Mouse (Mus musculus): ENCODE data around the gene Caly. TPM values are rescaled to one million over a fixed set of nuclear protein-coding genes. Genes with fewer than 3 reads are reported as not detected.

Caly gene
- 0.83 and 1.0 TPM in 2 replicates for polyA plus RNA-seq (2012; rRNA removed)

DNA sequence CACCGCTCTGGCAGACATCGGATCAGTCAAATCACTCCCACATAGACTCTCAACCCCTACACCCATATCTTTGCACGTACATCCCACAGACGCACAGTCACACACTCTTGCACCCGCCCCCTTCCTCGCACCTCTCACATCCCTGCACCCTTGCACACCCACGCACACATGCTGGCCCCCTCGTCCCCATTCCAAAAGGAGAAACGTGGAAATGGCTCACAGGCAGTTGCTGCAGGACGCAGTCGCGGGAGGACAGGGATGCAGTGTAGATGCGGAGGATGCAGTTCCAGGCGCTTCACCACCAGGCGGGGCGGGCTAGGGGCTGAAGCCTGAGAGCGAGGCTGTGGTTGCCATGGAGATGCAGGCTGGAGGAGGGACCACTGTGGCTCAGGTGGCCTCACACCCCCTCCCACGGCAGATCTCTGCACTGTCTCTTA lies at the start of gene Caly:
Caly (minus strand) TSS at position 307 of the 437 bp plus-strand sequence.
- no peak for DNase-seq (ENCODE audit: low spot score)

DNA sequence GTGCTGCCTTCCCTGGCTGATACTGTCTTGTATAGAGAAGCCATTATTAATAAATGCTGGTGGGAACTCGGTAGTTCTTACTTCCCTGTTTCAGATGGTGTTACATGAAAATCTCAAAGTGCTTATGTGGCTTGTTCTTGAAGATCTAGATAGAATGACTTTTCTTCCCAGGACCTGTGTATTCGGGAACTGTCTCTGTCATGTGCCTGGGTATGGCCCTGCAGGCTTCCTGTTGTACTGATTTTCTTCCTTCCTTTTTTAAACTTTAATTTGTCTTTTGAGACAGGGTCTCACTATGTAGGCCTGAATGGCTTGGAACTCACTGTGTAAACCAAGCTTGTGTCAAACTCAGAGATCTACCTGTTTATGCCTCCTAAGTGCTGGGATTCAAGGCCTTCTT lies 45.6 kb upstream of the Caly start:
- no peak for DNase-seq (ENCODE audit: low spot score)

DNA sequence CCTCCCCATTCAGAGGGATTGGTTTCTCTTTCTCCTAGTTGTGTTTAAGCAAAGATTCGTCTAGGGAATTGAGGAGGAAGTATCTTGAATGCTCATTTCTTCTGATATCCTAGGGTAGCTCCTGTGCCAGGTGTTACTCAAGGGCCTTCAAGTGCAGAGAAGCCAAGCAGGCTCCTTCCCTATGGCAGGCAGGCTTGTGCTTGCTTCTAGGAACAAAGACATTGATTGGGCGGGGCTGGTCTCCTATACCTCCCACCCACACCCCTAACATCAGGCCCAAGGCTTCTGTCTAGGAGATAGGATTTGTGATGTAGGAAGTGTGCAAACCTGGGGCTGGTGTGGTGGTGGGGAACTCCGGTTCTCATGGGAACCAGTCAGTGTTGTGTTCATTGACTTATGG lies 44.6 kb upstream of the Caly start:
- DNase-seq (ENCODE audit: low spot score) = no peak

DNA sequence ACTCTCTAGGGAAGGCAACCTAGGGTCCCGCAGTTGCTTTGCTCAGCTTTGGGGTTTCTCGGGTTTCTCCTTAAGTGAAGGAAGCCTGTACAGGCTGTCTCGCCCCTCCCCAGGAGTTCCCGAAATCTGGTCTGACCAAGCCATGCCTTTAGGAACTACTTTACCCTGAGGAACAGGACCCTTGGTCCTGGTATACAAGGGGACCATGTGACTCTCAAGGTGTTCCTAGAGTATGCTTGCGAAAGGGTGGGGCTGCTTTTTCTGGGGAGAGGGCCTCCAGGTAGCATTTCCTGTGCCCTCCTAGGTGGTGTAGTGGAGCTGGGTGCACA lies 43.6 kb upstream of the Caly start:
- DNase-seq (ENCODE audit: low spot score) = no peak

DNA sequence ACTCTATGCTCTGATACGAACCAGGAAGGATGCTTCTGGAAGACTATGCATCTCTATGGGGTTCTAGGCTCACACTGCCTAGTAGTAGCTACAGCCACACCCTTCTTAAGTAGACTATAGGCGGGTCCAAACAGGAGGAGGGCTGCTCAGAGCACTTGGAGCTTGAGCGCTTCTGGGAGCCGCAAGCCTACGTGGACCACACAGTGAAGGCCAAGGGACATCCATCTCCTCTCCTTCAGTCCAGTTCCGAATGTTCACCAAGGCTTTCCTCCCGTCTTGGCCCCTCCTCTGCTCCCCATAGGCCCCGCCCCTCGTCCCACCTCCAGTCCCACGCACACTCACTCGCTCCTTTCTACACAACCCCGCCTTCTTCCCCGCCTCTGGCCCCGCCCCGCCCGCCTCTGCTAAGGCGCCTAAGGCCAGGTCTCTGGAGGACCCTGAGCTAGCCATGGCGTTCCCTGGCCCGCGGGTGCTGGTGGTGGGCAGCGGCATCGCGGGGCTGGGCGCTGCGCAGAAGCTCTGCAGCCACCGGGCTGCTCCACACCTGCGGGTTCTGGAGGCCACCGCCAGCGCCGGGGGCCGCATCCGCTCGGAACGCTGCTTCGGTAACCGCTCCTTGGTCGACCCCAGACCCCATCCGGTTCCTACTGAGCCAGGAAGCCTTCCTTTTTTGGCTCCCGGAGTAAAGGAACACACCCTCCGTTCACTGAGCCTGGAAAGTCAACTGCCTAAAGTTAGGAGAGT lies 43.1 kb upstream of the Caly start:
- DNase-seq (ENCODE audit: low spot score) = peak; percentile 74

DNA sequence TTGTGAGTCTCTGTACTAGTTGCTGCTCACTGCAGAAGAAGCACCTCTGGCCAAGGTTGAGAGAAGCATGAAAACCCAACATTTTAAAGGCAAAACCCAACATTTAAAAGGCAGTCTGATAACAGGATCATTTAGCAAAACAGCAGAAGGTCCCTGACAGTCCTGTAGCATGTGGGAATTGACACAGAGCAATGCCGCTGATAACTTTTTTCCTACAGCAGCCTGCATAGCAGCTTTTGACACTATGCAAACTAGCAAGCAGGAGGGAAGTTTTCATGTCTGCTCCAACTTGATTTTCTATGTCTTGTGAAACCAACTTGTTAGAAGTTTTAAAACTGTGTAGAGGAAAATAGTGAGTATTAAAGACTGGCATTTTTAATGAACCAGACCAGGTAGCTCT lies 42.0 kb upstream of the Caly start:
- DNase-seq (ENCODE audit: low spot score) = no peak

DNA sequence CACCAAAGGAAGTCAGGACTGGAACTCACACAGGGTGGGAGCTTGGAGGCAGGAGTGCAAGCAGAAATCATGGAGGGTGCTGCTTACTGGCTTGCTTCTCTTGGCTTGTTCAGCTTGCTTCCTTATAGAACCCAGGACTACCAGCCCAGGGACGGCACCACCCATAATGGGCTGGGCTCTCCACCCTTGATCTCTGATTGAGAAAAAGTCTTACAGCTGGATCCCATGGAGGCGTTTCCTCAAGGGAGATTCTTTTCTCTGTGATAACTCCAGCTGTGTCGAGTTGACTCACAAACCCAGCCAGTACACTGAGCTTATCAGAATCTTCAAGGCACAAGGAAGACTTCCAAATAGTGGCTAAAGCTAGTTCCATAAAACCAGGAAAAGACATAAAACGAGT lies 40.4 kb upstream of the Caly start:
- no peak for DNase-seq (ENCODE audit: low spot score)

DNA sequence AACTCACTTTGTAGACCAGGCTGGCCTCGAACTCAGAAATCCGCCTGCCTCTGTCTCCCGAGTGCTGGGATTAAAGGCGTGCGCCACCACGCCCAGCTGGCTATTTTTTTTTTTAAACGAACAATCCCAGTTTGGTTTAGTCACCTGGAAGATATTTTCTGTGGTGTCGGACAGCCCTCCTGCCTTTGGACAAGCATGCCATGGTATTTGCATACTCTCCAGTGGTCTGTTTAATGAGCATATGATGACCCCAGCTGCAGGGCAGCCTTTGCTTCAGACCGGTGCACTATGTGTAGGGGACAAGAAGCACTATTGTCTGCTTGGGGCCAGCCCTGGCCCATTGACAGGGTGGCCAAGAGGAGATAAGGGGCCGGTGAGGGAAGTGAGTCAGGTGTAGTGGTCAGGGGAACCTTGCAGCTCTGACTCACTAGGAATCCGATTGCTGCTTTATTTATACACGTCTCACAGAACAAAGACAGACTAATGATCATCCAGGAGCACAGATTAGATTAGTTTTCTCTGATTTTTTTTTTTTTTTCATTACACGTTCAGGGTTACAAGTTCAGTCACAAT lies 39.1 kb upstream of the Caly start:
- no peak for DNase-seq (ENCODE audit: low spot score)

DNA sequence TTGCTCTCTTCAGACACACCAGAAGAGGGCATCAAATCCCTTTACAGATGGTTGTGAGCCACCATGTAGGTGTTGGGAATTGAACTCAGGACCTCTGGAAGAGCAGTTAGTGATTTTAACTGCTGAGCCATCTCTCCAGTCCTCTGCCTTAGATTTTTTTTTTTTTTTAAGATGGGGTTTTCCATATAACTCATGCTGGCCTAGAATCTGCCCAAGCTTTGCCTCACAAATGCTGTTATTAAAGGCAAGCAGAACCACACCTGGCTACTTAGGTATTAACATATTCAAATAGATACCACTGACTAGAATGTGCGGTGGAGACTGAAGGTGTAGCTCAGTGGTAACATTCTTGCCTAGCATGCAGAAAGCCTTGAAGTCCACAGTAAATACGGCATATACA lies 38.1 kb upstream of the Caly start:
- no peak for DNase-seq (ENCODE audit: low spot score)

DNA sequence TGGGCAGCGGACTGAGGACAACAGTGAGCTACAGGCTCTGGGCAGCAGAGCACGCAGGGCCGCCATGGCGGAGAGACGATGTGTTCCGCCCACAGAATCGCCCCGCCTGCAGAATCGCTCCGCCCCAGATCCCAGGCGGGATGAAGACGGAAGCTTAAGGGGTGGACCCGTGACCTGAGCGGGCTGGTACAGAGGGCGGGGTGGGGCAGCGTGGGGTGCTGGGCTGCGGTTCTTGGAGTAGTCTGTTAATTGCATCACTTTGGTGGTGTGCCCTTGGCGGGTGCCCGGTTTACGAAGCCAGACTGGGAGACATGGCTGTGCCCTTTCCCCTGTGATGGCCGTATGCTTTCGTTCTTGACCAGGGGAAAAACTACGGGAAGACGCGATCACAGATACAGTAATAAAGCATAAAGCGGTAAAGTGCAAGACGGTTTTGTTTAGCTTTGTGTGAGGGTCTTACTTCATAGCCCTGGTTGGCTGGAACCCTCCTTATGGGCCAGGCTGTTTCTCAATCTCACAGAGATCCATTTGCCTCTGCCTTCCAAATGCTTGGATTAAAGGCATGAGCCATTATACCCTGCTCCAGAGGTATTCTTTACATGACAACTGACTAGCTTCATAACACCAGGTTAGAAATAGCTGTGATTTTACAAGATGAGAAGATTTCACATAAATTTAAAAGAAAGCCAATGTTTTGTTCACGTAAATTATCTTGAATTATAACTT lies 34.1 kb upstream of the Caly start, which contains the start of gene Echs1:
Echs1 (minus strand) TSS at position 148 of the 726 bp plus-strand sequence.
- peak; percentile 71 for DNase-seq (ENCODE audit: low spot score)

DNA sequence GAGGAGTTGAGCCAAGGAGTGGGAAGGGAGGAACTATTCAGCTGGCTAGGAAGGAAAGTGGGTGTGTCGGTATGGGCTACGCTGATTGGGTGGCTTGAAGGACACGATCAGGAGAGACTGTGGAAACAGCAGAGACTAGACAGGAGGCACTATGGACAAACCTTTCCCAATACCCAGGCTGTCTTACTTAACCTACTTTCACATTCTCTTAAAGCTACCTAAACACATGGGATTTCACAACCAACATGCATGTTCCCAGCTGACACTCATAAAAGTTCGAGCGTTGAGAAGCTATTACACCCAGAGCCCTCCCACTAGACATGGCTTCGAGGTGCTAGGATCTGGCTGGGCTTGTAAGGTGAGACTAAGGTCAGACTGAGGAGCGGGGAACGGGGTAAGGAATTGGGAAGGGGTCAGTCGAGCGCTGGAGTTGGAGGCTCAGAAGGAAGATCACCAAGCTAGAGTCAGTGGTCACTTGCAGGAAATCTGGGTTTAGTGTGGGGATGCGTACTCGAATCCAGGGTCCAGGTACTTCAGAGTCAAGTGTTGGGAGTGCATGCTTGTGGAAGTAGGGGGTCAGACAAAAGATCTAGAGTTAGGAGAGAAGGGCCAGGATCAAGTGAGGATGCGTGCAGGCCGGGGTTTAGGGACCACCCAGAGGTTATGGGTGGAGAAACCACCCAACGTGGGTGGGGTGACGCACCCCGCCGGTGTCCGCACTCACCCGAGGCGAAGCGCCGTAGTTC lies 33.4 kb upstream of the Caly start, which contains the start of gene Paox:
Paox (plus strand) TSS at position 217 of the 746 bp plus-strand sequence.
- DNase-seq (ENCODE audit: low spot score) = no peak

DNA sequence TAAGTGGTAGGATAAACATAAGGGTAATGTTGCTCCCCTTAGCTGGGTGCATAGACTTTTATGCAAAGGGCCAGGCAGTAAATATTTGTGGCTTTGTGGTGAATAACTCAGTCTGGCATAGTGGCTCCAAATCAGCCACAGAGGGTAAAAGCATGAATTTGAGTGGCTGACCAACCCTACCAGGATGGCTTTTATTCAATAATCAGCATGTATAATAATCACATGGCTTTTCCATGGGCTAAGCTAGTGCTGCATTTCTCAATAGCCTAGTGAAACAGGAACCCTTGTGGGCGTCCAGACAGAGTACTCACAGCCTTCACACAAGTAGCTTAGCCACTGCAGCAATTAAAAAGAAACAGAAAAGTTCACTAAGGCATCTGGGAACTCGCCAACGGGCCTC lies 29.6 kb upstream of the Caly start:
- no peak for DNase-seq (ENCODE audit: low spot score)

DNA sequence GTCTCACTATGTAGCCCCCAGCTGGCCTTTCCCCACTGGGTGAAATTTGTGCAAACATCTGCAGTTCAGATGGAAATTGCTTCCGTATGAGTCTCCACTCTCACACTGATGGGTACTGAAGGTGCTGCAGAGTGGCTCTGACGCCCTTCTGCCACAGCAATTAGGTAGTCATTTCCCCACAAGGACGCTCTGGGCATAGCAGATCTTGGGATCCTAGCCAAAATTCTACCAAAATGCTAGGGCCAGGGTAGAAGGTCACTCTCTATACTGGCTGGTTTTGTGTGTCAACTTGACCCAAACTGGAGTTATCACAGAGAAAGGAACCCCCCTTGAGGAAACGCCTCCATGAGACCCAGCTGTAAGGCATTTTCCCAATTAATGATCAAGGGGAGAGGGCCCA lies 21.7 kb upstream of the Caly start:
- no peak for DNase-seq (ENCODE audit: low spot score)

DNA sequence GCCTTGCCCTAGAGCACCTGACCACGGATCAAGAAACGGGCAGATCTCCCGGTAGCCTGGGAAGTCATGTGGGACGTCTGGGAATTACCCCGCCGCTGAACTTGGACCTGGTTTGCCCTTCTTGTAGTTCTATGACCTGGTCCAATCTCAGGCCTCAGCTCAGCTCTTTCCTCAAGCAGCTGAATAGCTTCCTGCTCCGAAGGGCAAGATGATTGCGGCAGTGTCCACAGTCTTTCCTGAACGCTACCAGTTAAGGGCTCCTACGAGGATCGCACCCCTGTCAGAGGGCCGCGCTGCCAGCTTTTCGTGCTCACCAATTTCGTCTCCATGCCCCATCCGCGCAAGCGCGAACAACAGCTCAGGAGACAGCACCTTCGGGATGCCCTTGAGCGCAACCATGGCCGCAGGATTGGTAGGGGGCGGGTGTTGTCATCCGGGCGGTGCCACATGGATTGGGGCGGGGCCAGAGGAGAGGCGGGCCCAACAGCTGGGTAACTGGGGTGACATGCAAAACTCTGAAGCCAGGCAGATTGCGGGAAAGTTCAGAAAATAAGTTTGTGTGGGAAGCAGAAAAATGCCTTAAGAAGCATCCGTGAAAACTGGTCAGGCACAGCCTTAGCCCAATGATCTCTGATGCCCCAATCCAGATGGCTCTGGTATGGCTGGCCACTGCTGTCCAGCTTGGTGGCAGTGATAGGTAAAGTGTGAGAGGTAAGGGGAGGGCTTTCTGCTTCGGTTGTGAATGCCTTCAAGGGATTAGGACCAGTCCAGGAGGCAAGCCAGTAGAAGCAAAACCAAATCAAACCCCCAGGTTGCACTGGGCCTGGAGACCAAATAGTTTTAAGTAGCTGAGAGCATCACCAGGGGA lies 19.9 kb upstream of the Caly start, which contains the start of gene Fuom:
Fuom (minus strand) TSS at position 449 of the 868 bp plus-strand sequence.
- peak; percentile 77 for DNase-seq (ENCODE audit: low spot score)

DNA sequence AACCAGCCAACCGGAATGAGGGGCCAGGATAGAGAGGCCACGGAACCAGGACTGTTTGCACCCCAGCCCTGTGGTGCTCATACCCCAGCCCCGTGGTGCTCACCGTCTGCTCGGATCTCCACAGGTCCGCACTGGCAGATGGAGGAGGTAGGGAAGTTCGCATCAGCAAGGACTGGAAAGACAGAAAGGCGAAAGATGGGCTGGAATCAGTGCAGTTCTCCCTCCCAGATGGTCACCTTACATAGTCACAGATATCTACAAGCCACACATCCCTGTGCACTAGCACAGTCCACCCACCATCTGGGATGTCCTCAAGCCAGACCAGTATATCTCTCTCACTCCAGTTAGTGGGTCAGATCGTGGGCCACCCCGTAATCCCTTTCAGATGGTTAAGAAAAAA lies 19.1 kb upstream of the Caly start:
- DNase-seq (ENCODE audit: low spot score) = no peak

DNA sequence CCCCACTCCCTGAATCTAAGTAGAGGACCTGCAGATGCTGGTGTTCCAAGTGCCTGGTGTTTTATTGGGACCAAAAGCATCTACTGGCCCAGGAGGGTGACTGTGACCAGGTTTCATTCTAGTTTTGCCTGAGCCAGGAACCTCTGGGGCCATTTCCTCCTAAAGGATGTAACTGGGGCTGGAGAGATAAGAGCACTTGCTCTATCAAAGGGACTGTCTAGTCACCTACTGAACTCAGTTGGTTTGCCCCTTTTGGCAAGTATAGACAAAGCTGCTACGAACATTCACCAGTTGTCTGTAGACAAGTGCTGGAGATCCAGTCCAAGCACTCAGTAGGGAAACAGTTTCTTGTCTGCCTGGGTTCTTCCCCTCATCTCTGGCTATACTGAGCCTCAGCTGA lies 16.1 kb upstream of the Caly start:
- DNase-seq (ENCODE audit: low spot score) = no peak

DNA sequence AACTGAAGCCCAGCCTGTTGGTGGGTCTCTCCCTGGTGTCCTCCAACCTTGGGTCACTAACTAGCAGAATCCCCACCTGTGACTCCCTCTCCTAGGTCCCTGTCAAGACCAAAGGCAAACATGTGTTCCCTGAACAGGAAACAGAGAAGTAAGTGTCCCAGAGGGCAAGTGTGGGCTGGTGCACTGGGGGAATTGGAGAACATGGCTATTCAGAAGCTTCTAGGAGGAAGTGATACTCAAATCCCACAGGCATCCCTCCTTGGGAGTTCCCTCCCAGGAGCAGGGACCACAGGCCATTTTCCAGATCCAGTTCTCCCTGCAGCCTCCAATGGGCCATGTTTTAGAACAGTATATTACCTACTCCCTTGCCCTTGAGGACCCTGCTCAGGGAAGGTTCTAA lies 13.7 kb upstream of the Caly start:
- DNase-seq (ENCODE audit: low spot score) = no peak

DNA sequence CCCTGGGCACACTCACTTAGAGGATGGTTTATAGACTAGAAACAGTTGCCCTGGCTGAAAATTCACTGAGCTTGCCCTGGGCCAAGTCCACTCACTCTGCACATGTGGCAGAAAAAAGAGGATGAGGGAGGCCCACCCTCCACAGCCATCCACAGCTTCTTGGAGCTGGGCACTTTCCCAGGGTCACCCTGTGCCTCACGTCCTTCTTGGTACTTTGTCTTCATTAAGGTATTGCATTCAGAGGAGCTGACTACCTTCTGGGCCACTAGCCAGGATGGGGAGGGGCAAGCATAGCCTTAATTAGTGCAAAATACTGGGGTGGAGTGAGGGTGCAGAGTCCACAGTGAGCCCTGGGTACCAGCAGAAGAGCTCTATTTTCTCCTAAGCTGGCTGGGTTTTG lies 13.2 kb upstream of the Caly start:
- DNase-seq (ENCODE audit: low spot score) = no peak

DNA sequence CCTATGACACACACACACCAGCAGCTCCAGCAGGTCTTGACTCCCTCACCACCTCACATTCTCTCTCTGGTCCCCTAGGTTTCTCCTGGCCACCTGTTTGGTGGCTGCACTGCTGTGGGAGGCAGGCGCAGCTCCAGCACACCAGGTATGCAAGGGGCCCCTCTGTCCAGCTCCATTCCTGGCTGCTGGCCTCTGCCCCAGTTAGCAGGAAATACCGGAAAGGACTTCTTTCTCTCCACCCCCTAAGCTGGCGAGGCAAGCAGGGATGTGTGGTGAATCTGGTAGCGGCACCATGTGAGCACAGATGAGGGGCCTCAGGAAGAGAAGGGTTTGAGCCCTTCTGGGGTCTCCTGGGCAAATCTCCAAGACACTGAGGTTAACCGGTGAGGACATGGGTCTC lies 12.6 kb upstream of the Caly start:
- DNase-seq (ENCODE audit: low spot score) = no peak

DNA sequence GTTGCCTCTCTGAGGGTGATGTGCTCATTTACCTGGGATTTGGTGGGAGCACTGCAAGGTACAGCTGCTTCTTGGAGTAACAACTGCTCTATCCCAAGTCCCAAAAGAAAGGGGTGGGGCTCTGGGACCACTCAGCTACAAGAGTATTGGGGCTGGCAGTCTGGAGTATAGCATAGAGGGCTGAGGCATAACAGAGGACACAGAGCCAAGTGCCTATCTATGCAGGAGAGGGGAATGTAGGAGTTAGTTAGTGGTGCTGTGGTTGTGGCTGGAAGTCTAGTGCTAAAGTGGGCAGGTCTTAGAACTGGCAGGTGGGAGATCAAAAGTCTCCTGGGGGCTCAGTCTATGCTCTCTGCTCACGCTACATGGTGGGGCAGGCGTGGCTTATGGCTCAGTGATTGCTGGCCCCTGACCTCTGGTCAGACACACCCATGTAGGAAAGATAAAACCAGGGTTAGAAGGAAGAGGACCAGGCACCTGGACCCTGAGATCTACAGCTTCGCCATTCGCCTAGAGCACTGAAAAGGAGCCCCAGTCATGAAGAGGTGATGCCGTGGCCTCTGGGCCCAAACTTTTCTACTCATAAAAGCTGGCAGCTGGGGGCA lies 10.7 kb upstream of the Caly start, which contains the start of gene Prap1:
Prap1 (plus strand) TSS at position 472 of the 605 bp plus-strand sequence.
- no peak for DNase-seq (ENCODE audit: low spot score)

DNA sequence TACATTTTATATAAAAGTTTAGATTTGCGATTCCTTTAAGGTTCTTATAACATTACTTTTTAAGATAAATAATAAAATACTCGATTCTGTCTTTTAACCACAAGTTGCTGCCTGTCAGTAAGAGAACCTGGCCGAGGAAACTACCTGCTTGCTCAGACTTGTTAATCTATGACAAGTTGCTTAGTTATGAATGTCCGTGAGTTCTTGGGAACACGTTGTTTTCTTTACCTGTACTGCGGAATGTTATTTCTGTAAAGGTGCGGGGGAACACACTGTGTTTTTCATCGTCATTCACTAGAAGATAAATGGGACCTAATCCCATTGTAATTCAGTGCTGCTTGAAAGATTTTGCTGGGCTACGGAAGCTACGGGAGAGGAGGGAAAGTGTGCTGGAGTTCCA lies 8.3 kb upstream of the Caly start:
- DNase-seq (ENCODE audit: low spot score) = no peak

Measured in urinary bladder, adult 2 months (tissue).